Mouse (Mus musculus) kidney, postnatal 0 days (tissue): Measurements from ENCODE around the gene Lhfp. TPM values are rescaled to one million over a fixed set of nuclear protein-coding genes. Genes with fewer than 3 reads are reported as not detected.

Source experiments
- ATAC-seq: fragments of 200-750 bp; cut with Nextera tagmentation; replicated peaks from 2 replicates; pipeline ENCODE4 v1.8.0; 2017; ENCODE audit warnings: low read depth, moderate number of reproducible peaks, moderate TSS enrichment, moderate library complexity; ENCODE audit not compliant: low FRiP score
- DNase-seq: peaks from one replicate; pipeline ENCODE4 v3.0.0-alpha.2; 2016; ENCODE audit warnings: low spot score
- H3K27ac ChIP-seq: fragments of 300-500 bp; sonication (generic); 2 replicates; pipeline ENCODE4 v1.5.1; 2014; ENCODE audit warnings: mild to moderate bottlenecking
- H3K27me3 ChIP-seq: fragments of 300-500 bp; sonication (generic); 2 replicates; pipeline ENCODE4 v1.6.1; 2014; ENCODE audit warnings: low read length, mixed read lengths; ENCODE audit not compliant: insufficient read depth
- H3K36me3 ChIP-seq: fragments of 300-500 bp; sonication (generic); 2 replicates; pipeline ENCODE4 v1.6.1; 2014; ENCODE audit warnings: low read length, mixed read lengths; ENCODE audit not compliant: insufficient read depth
- H3K4me1 ChIP-seq: fragments of 300-500 bp; sonication (generic); replicated peaks from 2 replicates; pipeline ENCODE4 v1.6.1; 2014; ENCODE audit warnings: antibody characterized with exemption, low read length, mixed read lengths; ENCODE audit not compliant: insufficient read depth
- H3K4me2 ChIP-seq: fragments of 300-500 bp; sonication (generic); 2 replicates; pipeline ENCODE4 v1.6.1; 2014; ENCODE audit warnings: mild to moderate bottlenecking, low read length, moderate library complexity, mixed read lengths
- H3K4me3 ChIP-seq: fragments of 300-500 bp; sonication (generic); replicated peaks from 2 replicates; pipeline ENCODE4 v1.5.1; 2014; ENCODE audit warnings: low read depth, low read length
- H3K9ac ChIP-seq: fragments of 300-500 bp; sonication (generic); 2 replicates; pipeline ENCODE4 v1.6.1; 2014; ENCODE audit warnings: low read depth, low read length
- H3K9me3 ChIP-seq: fragments of 300-500 bp; sonication (generic); replicated peaks from 2 replicates; pipeline ENCODE4 v1.6.1; 2016; ENCODE audit warnings: low read length, inconsistent platforms, mixed read lengths
- CTCF ChIP-seq: IDR thresholded peaks from 2 replicates; pipeline ENCODE4 v1.5.1; 2016; ENCODE audit warnings: antibody characterized with exemption, low read depth, mild to moderate bottlenecking, moderate library complexity
- WGBS: fragments of 180-500 bp; shearing (Covaris S2); extraction: QIAGEN DNeasy Blood & Tissue Kit; methylation state at CpG from one replicate; pipeline ENCODE4 v1.1.7; 2014; 5-methylcytosine and 5-hydroxymethylcytosine counted together
- polyA plus RNA-seq: library from polyadenylated mRNA; unstranded; fragments of >200 nt; fragmentation: Nextera tagmentation; extraction: Ambion mirVana; gene quantifications from 2 replicates; pipeline ENCODE4 v1.2.1, GENCODE M21; 2015

Gene Lhfp
- polyA plus RNA-seq, 1 experiment from 2014 or later: 161 TPM

GRCm38 (mm10) chr3:53083717-53084116 lies 42.4 kb downstream of the Lhfp start:
- H3K36me3 ChIP-seq: no peaks in the 10 kb centered on the region
- no peak for ATAC-seq
- WGBS: 69% methylated on average over 5 of the region's 5 CpGs
- H3K4me3 ChIP-seq: no peak overlapping the region
- H3K9ac ChIP-seq: no peak overlapping the region
- TF ChIP-seq CTCF: no peak
- H3K4me1 ChIP-seq: no peaks in the 10 kb centered on the region
- no peaks in the 10 kb centered on the region for H3K27me3 ChIP-seq
- no peak for DNase-seq
- H3K27ac ChIP-seq: no peak overlapping the region
- H3K9me3 ChIP-seq: no peaks in the 10 kb centered on the region
- no peak overlapping the region for H3K4me2 ChIP-seq

GRCm38 (mm10) chr3:53084806-53085205 lies 43.5 kb downstream of the Lhfp start:
- 80% methylated on average over 8 of the region's 8 CpGs for WGBS
- Histone ChIP-seq H3K27ac (no peak overlapping the region), H3K9me3 (no peaks in the 10 kb centered on the region), H3K27me3 (no peaks in the 10 kb centered on the region), H3K36me3 (no peaks in the 10 kb centered on the region), H3K4me1 (no peaks in the 10 kb centered on the region), H3K4me2 (no peak overlapping the region), H3K4me3 (no peak overlapping the region), H3K9ac (no peak overlapping the region)
- no peak for TF ChIP-seq CTCF
- DNase-seq (no peak), ATAC-seq (no peak)

DNA sequence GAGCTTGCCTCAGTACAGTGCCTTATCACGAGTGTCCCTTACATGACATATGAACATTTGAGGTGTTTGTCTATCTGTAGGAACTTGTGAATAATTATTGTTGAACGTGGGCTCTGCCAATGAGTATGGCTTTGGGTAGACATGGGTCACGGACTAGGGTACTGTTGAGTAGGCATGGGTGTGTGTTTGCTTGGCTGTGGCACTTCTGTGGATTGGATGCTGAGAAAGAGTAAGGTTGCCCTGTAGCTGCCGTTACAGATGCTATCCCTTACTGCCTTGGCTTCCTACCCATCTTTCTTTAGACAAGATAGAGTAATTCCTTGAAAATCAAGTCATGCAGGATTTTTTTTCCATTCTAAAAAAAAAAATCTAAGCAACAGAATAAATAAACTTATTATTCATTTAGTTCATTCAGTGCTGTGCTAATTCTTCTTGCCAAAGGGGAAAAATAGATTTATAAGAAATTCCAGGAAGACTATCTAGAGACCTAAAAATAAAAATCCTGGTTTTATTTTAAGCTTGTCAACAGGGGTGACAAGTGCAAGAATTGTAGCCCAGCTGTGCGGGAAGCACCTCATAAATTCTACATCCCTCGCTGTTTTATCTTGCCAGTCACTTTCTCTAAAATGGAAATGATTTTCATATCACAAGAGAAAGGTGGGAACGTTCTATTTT lies 45.3 kb downstream of the Lhfp start:
- no peaks in the 10 kb centered on the region for H3K27me3 ChIP-seq
- H3K4me2 ChIP-seq: no peak overlapping the region
- DNase-seq (peak; percentile 71), ATAC-seq (no peak)
- no peak overlapping the region for H3K9ac ChIP-seq
- no peaks in the 10 kb centered on the region for H3K4me1 ChIP-seq
- no peak overlapping the region for H3K27ac ChIP-seq
- no peaks in the 10 kb centered on the region for H3K36me3 ChIP-seq
- no peaks in the 10 kb centered on the region for H3K9me3 ChIP-seq
- WGBS: 58% methylated on average over 7 of the region's 7 CpGs
- TF ChIP-seq CTCF: no peak
- no peak overlapping the region for H3K4me3 ChIP-seq

GRCm38 (mm10) chr3:53087156-53087805 lies 46.0 kb downstream of the Lhfp start:
- Histone ChIP-seq H3K27ac (no peak overlapping the region), H3K4me2 (no peak overlapping the region), H3K27me3 (no peaks in the 10 kb centered on the region), H3K9ac (no peak overlapping the region), H3K36me3 (no peaks in the 10 kb centered on the region), H3K4me1 (no peaks in the 10 kb centered on the region), H3K9me3 (no peaks in the 10 kb centered on the region), H3K4me3 (no peak overlapping the region)
- DNase-seq: no peak
- 52% methylated on average over 8 of the region's 8 CpGs for WGBS
- no peak for ATAC-seq
- TF ChIP-seq CTCF: no peak

GRCm38 (mm10) chr3:53089921-53090320 lies 48.6 kb downstream of the Lhfp start:
- ATAC-seq (no peak), DNase-seq (no peak)
- Histone ChIP-seq H3K4me1 (no peaks in the 10 kb centered on the region), H3K4me3 (no peak overlapping the region), H3K4me2 (no peak overlapping the region), H3K27me3 (no peaks in the 10 kb centered on the region), H3K36me3 (no peaks in the 10 kb centered on the region), H3K9me3 (no peaks in the 10 kb centered on the region), H3K9ac (no peak overlapping the region), H3K27ac (no peak overlapping the region)
- no peak for TF ChIP-seq CTCF
- WGBS: 86% methylated on average over 2 of the region's 2 CpGs

GRCm38 (mm10) chr3:53100210-53100609 lies 58.9 kb downstream of the Lhfp start:
- Histone ChIP-seq H3K27ac (no peak overlapping the region), H3K4me1 (peaks cover 10% of the 10 kb centered on the region; the same call in 1 of the 2 replicates), H3K4me2 (no peak overlapping the region), H3K4me3 (no peak overlapping the region), H3K9ac (no peak overlapping the region), H3K36me3 (no peaks in the 10 kb centered on the region), H3K9me3 (no peaks in the 10 kb centered on the region), H3K27me3 (no peaks in the 10 kb centered on the region)
- DNase-seq (no peak), ATAC-seq (no peak)
- no peak for TF ChIP-seq CTCF
- 91% methylated on average over 3 of the region's 3 CpGs for WGBS

DNA sequence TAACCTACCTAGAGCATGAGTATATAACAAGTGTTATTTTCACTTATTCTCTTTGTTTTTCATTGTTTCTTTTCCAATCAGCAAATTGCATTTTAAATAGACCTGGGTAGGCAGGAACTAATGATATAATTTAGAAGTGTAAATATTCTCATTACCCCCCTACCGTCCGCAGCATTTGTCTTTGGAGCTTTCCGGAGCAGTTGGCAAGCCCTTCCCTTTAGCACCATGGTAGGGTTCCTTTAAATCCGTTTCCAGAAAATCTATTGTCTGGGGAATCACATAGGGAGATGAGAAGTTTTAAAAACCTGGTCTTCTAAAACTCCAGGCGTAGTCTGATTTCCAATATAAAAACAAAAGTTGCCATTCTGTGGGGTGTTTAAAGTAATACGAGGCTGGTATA lies 59.5 kb downstream of the Lhfp start:
- no peaks in the 10 kb centered on the region for H3K36me3 ChIP-seq
- H3K9me3 ChIP-seq: no peaks in the 10 kb centered on the region
- ATAC-seq: no peak
- no peak for DNase-seq
- no peak overlapping the region for H3K4me3 ChIP-seq
- H3K4me2 ChIP-seq: no peak overlapping the region
- H3K27ac ChIP-seq: no peak overlapping the region
- H3K9ac ChIP-seq: no peak overlapping the region
- TF ChIP-seq CTCF: no peak
- H3K27me3 ChIP-seq: no peaks in the 10 kb centered on the region
- peaks cover 10% of the 10 kb centered on the region; the same call in 1 of the 2 replicates for H3K4me1 ChIP-seq
- 59% methylated on average over 6 of the region's 6 CpGs for WGBS
